Mouse (Mus musculus) midbrain, embryonic 13.5 days (tissue): Measurements from ENCODE around the gene Comt. TPM values are rescaled to one million over a fixed set of nuclear protein-coding genes. Genes with fewer than 3 reads are reported as not detected.

Experiments
- ATAC-seq: fragments of 200-750 bp; cut with Nextera tagmentation; 2 replicates; pipeline ENCODE4 v1.8.0; 2017; ENCODE audit warnings: mild to moderate bottlenecking, moderate TSS enrichment, moderate library complexity
- H3K27ac ChIP-seq: fragments of 300-500 bp; sonication (generic); 2 replicates; pipeline ENCODE4 v1.5.1; 2015; ENCODE audit warnings: inconsistent platforms, mild to moderate bottlenecking, moderate library complexity
- H3K27me3 ChIP-seq: fragments of 300-500 bp; sonication (generic); 2 replicates; pipeline ENCODE4 v1.6.1; 2015; ENCODE audit warnings: mild to moderate bottlenecking, inconsistent platforms
- H3K36me3 ChIP-seq: fragments of 300-500 bp; sonication (generic); 2 replicates; pipeline ENCODE4 v1.6.1; 2015; ENCODE audit warnings: mild to moderate bottlenecking, inconsistent platforms
- H3K4me1 ChIP-seq: fragments of 300-500 bp; sonication (generic); replicated peaks from 2 replicates; pipeline ENCODE4 v1.6.1; 2015; ENCODE audit warnings: inconsistent platforms
- H3K4me2 ChIP-seq: fragments of 300-500 bp; sonication (generic); replicated peaks from 2 replicates; pipeline ENCODE4 v1.6.1; 2015; ENCODE audit warnings: moderate library complexity, mild to moderate bottlenecking, inconsistent platforms
- H3K4me3 ChIP-seq: fragments of 300-500 bp; sonication (generic); replicated peaks from 2 replicates; pipeline ENCODE4 v1.5.1; 2015; ENCODE audit warnings: mild to moderate bottlenecking, inconsistent platforms
- H3K9ac ChIP-seq: fragments of 300-500 bp; sonication (generic); replicated peaks from 2 replicates; pipeline ENCODE4 v1.6.1; 2015; ENCODE audit warnings: mild to moderate bottlenecking, inconsistent platforms
- H3K9me3 ChIP-seq: fragments of 300-500 bp; sonication (generic); 2 replicates; pipeline ENCODE4 v1.6.1; 2016; ENCODE audit warnings: mild to moderate bottlenecking, inconsistent platforms
- WGBS: fragments of 180-500 bp; shearing (Covaris S2); methylation state at CpG from one replicate; pipeline ENCODE4 v1.1.7; 2015; 5-methylcytosine and 5-hydroxymethylcytosine counted together
- microRNA-seq: library from miRNA; unstranded; fragments of <30 nt; microRNA quantifications from one replicate; pipeline ENCODE4, GENCODE M21; 2016
- polyA plus RNA-seq: library from polyadenylated mRNA; unstranded; fragments of >200 nt; fragmentation: Nextera tagmentation; extraction: Ambion mirVana; gene quantifications from 2 replicates; pipeline ENCODE4 v1.2.1, GENCODE M21; 2015

Gene Comt
- polyA plus RNA-seq, 1 experiment from 2014 or later = 78.8 TPM

DNA sequence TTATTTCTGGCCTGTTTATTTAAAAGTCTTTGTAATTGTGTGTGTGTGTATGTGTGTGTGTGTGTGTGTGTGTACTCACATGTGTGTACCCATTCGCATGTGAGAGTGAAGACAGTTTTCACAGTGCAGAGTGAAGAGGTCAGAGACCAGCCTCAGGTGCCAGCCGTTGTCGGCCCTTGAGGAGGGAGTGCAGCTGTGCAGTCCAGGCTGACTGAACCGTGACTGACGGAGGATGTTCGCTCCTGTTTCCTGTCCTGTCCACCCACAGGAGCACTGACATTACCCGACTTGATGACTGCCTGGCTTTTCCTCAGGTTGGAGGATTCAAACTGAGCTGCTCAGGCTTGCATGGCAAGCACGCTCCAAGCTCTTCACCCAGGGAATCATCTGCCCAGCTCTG lies 63.7 kb downstream of the Comt start:
- 85% methylated on average over 8 of the region's 8 CpGs for WGBS
- peaks cover 25% of the 10 kb centered on the region for H3K36me3 ChIP-seq
- H3K9me3 ChIP-seq = no peaks in the 10 kb centered on the region
- peaks cover 7% of the 10 kb centered on the region; the same call in 1 of the 2 replicates for H3K4me1 ChIP-seq
- H3K4me3 ChIP-seq = no peak overlapping the region
- no peak overlapping the region for H3K4me2 ChIP-seq
- no peaks in the 10 kb centered on the region for H3K27me3 ChIP-seq
- ATAC-seq = no peak
- no peak overlapping the region for H3K9ac ChIP-seq
- no peak overlapping the region for H3K27ac ChIP-seq

DNA sequence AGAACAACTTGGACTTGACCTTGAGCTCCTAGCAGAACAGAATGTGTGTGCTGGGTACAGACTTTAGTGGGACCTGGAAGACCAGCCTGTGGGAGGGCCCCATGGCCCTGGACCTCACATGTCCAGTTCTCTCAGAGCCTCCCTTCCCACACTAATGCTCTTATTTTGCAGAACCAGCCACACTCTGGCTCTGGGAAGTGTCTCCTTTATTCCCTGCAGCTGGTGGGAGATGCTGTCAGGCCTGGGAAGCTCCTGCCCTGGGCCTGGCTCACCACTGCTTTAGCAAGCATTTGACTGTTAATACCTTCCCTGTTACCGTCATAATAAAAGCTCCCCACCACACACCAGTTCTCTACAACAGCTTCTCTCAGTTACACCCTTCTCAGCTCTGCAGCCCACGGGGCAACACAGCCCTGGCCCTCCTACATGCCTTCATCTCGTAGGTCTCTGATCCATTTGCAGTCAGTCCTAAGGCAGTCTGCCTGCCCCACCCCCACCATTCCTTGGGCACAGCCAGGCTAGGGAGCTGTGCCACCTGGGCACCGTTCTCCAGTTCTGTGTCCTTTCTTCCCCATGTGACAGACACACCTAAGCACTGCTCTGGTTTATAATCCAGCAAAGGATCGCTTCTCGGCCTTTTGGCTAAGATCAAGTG lies 66.4 kb downstream of the Comt start:
- Histone ChIP-seq H3K36me3 (peaks cover 18% of the 10 kb centered on the region), H3K9me3 (no peaks in the 10 kb centered on the region), H3K4me2 (no peak overlapping the region), H3K9ac (no peak overlapping the region), H3K4me1 (peaks cover 9% of the 10 kb centered on the region; the same call in 1 of the 2 replicates), H3K27ac (no peak overlapping the region), H3K27me3 (no peaks in the 10 kb centered on the region), H3K4me3 (no peak overlapping the region)
- ATAC-seq = no peak
- 67% methylated on average over 6 of the region's 6 CpGs for WGBS

DNA sequence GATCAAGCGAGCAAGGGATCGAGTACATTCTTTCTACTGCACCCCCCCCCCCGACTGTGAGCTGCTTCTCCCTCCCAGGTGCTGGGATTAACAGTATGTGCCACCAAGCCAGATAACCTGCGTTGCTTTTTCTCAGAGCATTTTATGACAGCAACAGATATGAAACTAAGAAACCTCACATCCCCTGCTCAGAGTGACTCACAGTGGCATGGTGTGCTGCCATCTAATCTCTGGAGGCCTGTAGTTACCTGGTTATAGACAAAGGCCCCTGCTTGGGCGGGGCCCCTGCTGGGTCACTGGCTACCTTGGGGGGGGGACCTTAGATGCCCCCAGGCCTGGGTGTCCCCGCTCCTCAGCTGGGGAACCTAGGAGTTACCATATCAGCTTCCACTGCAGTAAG lies 68.7 kb downstream of the Comt start:
- no peak overlapping the region for H3K4me3 ChIP-seq
- H3K9ac ChIP-seq = no peak overlapping the region
- H3K9me3 ChIP-seq = no peaks in the 10 kb centered on the region
- WGBS = 85% methylated on average over 6 of the region's 6 CpGs
- peaks cover 17% of the 10 kb centered on the region for H3K36me3 ChIP-seq
- no peaks in the 10 kb centered on the region for H3K27me3 ChIP-seq
- peaks cover 17% of the 10 kb centered on the region; the same call in 1 of the 2 replicates for H3K4me1 ChIP-seq
- no peak overlapping the region for H3K4me2 ChIP-seq
- no peak for ATAC-seq
- no peak overlapping the region for H3K27ac ChIP-seq

DNA sequence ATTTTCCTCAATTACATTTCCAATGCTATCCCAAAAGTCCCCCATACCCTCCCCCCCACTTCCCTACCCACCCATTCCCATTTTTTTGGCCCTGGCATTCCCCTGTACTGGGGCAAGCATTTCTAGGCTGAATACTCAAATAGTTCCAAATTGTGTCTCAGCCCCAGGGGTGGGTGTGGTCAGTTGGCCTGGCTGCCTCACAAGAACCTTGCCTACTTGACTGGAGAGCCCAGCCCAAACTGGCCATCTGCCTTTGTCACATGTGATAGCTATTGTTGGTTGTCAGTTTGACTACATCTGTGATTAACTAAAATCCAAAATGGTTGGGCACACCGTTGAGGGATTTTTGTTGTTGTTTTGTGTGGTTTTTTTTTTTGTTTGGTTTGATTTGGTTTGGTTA lies 69.7 kb downstream of the Comt start:
- no peak overlapping the region for H3K27ac ChIP-seq
- H3K9ac ChIP-seq = no peak overlapping the region
- peaks cover 23% of the 10 kb centered on the region; the same call in 1 of the 2 replicates for H3K4me1 ChIP-seq
- no peak for ATAC-seq
- peaks cover 16% of the 10 kb centered on the region for H3K36me3 ChIP-seq
- WGBS = 91% methylated on average over 1 of the region's 1 CpGs
- H3K4me2 ChIP-seq = no peak overlapping the region
- no peaks in the 10 kb centered on the region for H3K27me3 ChIP-seq
- H3K4me3 ChIP-seq = no peak overlapping the region
- H3K9me3 ChIP-seq = no peaks in the 10 kb centered on the region

Small RNAs within 50 kb of the gene (microRNA-seq; reads per million reads assigned to microRNA genes)
- gene Gm26219 = not detected

Other genes with a start within 250 kb of the Comt start
- 0.09 TPM in 1 of 2 replicates, not detected in the other for gene Ccdc188, start 209.0 kb downstream of the Comt start, polyA plus RNA-seq
- gene Zdhhc8, start 191.7 kb downstream of the Comt start, polyA plus RNA-seq = 10.1 and 11.9 TPM in 2 replicates
- 100 and 115 TPM in 2 replicates for gene Trmt2a, start 178.2 kb downstream of the Comt start, polyA plus RNA-seq
- 519 and 564 TPM in 2 replicates for gene Ranbp1, start 178.1 kb downstream of the Comt start, polyA plus RNA-seq
- not detected in 2 replicates for gene Gm49776, start 168.5 kb downstream of the Comt start, polyA plus RNA-seq
- 36.3 and 39.7 TPM in 2 replicates for gene Dgcr8, start 137.6 kb downstream of the Comt start, polyA plus RNA-seq
- 63.1 and 66.5 TPM in 2 replicates for gene Tango2, start 78.7 kb downstream of the Comt start, polyA plus RNA-seq
- gene Arvcf, start 78.7 kb downstream of the Comt start, polyA plus RNA-seq = 109 and 111 TPM in 2 replicates
- 25.9 and 28.6 TPM in 2 replicates for gene Txnrd2, start 468 bp downstream of the Comt start, polyA plus RNA-seq
- gene Gnb1l, start 71.9 kb upstream of the Comt start, polyA plus RNA-seq = 12.9 and 16.0 TPM in 2 replicates
- 3.9 and 4.5 TPM in 2 replicates for gene Rtl10, start 72.0 kb upstream of the Comt start, polyA plus RNA-seq
- 0.34 and 0.71 TPM in 2 replicates for gene Tbx1, start 163.8 kb upstream of the Comt start, polyA plus RNA-seq
- 8.2 and 10.5 TPM in 2 replicates for gene Gp1bb, start 195.6 kb upstream of the Comt start, polyA plus RNA-seq
- 16.5 and 18.3 TPM in 2 replicates for gene Gm49601, start 199.6 kb upstream of the Comt start, polyA plus RNA-seq
- 149 and 151 TPM in 2 replicates for gene Sept5, start 203.1 kb upstream of the Comt start, polyA plus RNA-seq